Mouse (Mus musculus) liver, postnatal 0 days (tissue): ENCODE results near the gene Fundc1.

Experiments
- CTCF ChIP-seq: sonication (generic); IDR thresholded peaks from 2 replicates; pipeline ENCODE4 v1.5.1; 2016; ENCODE audit warnings: antibody characterized with exemption, low read depth
- EP300 ChIP-seq: IDR thresholded peaks from 2 replicates; pipeline ENCODE4 v1.6.1; 2016; ENCODE audit warnings: antibody characterized with exemption, low read depth, mild to moderate bottlenecking

DNA sequence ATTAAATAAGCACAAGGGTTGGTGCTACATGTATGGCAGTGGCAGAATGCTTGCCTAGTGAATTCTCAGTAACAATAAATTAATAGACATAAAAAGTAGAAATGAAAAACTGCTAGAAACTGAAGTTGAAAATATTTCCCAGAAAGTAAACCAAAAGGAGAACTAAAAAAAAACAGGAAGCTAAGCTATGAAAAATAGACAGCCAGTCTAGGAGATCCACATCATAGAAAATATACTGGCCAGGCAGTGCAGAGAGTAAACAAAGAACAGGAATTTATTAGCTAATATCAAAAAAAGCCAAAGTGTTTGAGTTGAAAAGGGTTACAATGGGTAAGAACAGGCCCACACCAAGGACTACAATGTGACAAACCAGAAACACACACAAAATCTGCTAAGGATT lies 7.4 kb downstream of the Fundc1 start:
- TF ChIP-seq CTCF (no peak), EP300 (no peak)
